Mouse (Mus musculus) frontal cortex, adult (tissue): ENCODE measurements around the gene Pigk.

Source experiments
- ATAC-seq: cut with Nextera tagmentation; 2 replicates; pipeline ENCODE4 v1.9.2; 2017; ENCODE audit warnings: mild to moderate bottlenecking, moderate library complexity, mixed read lengths; ENCODE audit not compliant: low TSS enrichment

The Pigk gene

GRCm38 (mm10) chr3:152842648-152843047 lies 128.7 kb downstream of the Pigk start:
- ATAC-seq, result no peak

DNA sequence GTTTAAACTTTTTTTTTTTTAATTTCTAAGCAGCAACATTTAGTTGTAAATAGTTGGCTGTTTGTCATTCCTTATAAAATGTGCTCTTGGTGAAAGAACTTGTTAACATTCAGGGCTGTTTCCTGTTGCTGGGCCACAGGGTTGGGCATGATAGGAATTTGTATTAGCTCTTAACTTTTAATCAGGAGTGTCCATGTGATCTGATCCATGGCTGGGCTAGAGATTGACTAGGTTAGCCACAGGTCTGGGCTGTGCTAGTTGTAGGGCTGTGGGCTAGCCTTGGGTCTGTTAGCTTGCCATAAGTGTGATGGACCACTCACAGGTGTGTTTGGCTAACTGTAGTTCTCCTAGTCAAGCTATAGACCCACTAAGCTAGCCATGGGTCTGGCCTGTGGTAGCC lies 130.0 kb downstream of the Pigk start:
- ATAC-seq, result no peak

GRCm38 (mm10) chr3:152855006-152855614 lies 141.2 kb downstream of the Pigk start:
- no peak for ATAC-seq

DNA sequence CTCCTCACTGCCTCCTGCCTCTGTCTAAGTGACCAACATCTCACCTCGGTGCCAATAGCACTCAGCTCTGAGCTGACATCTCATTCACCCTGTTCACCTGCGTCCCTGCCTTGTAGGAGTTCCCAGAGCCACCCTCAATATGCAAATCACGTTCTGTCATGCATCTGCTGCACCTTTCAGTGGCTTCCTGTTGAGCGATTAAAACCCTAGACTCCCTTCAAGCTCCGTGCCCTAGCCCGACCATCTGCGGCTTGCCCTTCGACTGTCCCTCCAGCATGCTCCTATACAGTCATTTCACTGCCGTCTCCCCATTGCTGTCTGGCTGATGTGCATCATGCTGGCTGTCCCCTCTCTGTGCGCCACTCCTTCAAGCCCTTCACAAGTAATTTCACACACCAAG lies 142.2 kb downstream of the Pigk start:
- ATAC-seq, result no peak

- ATAC-seq, result no peak
These were observed 147.6 kb downstream of the Pigk start for GRCm38 (mm10) chr3:152861450-152861849.

GRCm38 (mm10) chr3:152861978-152862377 lies 148.1 kb downstream of the Pigk start:
- no peak for ATAC-seq

GRCm38 (mm10) chr3:152866035-152866965 lies 152.4 kb downstream of the Pigk start:
- peak; percentile 38; the same call in 1 of the 2 replicates for ATAC-seq

GRCm38 (mm10) chr3:152867654-152868525 lies 154.0 kb downstream of the Pigk start:
- ATAC-seq, result peak; percentile 80

GRCm38 (mm10) chr3:152872054-152872453 lies 158.2 kb downstream of the Pigk start:
- ATAC-seq, result no peak

DNA sequence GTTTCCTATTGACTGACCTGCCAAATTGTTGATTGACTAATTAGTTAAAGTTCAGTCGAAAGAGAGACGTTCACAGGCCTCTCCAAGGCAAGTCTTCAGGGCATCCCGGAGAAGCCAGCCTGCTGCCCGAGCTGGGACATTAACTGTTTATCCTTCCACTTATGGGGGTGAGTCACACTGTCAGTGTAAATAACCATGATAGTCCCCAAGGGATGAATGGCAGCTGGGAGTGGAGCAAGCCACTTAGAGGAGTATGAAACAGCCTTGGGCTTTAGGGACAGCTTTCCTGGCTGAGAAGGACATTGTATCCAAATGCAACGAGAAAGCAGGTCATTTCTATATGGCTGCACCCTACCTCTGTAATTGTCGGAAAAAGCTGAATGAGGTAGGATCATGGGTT lies 158.7 kb downstream of the Pigk start:
- ATAC-seq, result no peak

- ATAC-seq, result peak; percentile 87
These were observed 160.8 kb downstream of the Pigk start for GRCm38 (mm10) chr3:152874431-152875355.

DNA sequence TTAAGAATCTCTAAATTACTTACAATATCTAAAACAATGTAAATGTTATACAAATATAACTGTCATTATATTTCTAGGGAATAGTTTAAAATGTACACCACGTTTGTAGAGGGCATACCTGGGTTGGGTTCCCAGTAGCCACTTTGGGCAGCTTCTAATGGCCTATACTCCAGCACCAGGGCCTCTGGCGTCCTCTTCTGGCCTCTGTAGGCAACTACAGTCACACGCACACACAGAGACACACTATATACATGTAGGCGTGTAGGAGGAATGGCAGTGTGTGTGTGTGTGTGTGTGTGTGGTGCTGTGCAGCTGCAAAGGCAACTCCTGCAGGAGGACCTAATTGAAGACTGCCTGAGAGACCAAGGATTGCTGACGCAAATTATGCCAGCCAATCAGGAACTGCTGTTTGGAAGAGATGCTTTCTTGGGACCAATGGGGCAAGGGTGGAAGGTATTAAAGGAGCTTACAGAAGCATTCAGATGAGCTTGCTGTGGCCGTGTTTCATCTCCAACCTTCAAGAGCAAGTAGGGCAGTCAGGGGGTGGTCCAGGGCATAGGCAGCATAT lies 161.9 kb downstream of the Pigk start:
- no peak for ATAC-seq

- ATAC-seq, result peak; percentile 84
These were observed 166.4 kb downstream of the Pigk start for GRCm38 (mm10) chr3:152880121-152880835.

DNA sequence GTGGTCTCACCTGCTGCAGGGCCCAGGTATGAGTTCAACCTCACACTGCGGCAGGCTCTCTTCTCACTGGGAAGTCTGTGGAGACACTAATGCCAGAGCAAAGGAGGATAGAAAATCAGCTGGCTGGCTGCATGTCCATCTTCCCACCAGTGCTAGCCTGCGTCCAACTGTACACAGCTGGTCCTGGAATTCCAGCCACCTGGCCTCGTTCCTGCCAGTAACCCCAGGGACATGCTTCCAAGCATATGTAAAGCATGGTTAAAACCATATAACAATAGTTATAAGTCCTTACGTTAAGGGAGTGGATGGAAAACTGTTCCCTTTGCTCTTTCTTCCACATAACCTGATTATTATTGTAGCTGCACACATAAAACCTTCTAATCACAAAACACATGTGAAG lies 167.8 kb downstream of the Pigk start:
- ATAC-seq, result no peak

GRCm38 (mm10) chr3:152883556-152883955 lies 169.7 kb downstream of the Pigk start:
- ATAC-seq, result no peak

DNA sequence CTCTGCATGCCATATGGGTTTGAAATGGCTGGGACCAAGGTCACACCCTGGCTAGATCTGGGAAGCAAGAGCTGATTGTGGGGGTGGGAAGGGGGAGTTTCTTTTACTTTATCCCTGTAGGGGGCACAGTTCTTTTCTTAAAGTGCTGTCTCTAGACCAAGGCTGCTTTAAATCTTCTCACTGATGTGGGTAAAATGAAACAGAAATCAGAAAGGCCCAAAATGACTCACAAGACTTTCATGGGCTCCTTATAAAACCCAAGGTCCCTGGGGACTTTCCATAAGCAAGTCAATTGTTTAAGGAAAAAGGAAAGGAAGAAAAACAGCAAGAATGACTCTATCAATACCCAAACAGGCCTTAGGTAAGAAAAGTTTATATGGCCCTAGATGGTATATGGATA lies 172.8 kb downstream of the Pigk start:
- no peak for ATAC-seq

- ATAC-seq, result peak; percentile 44; the same call in 1 of the 2 replicates
These were observed 174.2 kb downstream of the Pigk start for GRCm38 (mm10) chr3:152888116-152888515.

- ATAC-seq, result no peak
These were observed 181.0 kb downstream of the Pigk start for GRCm38 (mm10) chr3:152894935-152895334.

- ATAC-seq, result no peak
These were observed 182.2 kb downstream of the Pigk start for GRCm38 (mm10) chr3:152896111-152896510.

DNA sequence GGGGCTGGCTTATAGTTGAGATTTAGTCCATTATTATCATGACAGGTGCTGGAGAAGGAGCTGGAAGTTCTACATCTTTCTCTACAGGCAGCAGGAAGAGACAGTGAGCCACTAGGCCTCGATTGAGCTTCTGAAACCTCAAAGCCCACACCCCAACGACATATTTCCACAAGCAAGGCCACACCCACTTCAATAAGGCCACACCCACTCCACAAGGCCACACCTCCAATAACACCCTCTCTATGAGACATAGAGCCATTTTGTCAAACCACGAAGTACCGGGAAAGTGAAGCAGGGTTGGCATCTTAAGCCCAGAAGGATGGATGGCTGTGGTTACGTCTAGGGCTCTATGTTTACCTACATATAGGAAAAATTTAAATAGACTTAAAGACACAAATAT lies 183.3 kb downstream of the Pigk start:
- no peak for ATAC-seq
